Mouse (Mus musculus) erythroblast, embryonic 14.5 days (primary cell): ENCODE results near the gene Rgs7.

Source experiments
- GATA1 ChIP-seq: IDR thresholded peaks from 2 replicates; pipeline ENCODE4 v1.6.1; 2012; ENCODE audit warnings: low read length, inconsistent platforms, mixed read lengths
- TAL1 ChIP-seq: IDR thresholded peaks from 3 replicates; pipeline ENCODE4 v1.6.1; 2012; ENCODE audit warnings: low read length, inconsistent platforms, mixed read lengths

GRCm38 (mm10) chr1:175049121-175049520 lies 443.2 kb downstream of the Rgs7 start:
- TF ChIP-seq GATA1: no peak
- no peak for TF ChIP-seq TAL1
